Mouse (Mus musculus) ES-Bruce4 (cell line): ENCODE data around the gene Dnajb14. TPM values are rescaled to one million over a fixed set of nuclear protein-coding genes. Genes with fewer than 3 reads are reported as not detected.

Experiments used
- H3K27ac ChIP-seq: 2 replicates; pipeline ENCODE4 v1.5.1; 2012; ENCODE audit warnings: low read length, inconsistent platforms; ENCODE audit not compliant: insufficient read depth
- H3K27me3 ChIP-seq: 2 replicates; pipeline ENCODE4 v1.6.1; 2012; ENCODE audit warnings: mild to moderate bottlenecking, low read length, inconsistent platforms; ENCODE audit not compliant: control insufficient read depth, poor library complexity, insufficient read depth, severe bottlenecking
- H3K36me3 ChIP-seq: 2 replicates; pipeline ENCODE4 v1.6.1; 2012; ENCODE audit warnings: inconsistent platforms, mild to moderate bottlenecking, low read length, moderate library complexity; ENCODE audit not compliant: control insufficient read depth, poor library complexity, insufficient read depth, severe bottlenecking
- H3K4me1 ChIP-seq: one replicate; pipeline ENCODE4 v1.8.1; 2011; ENCODE audit warnings: low read length; ENCODE audit not compliant: control insufficient read depth, insufficient read depth
- H3K4me3 ChIP-seq: 2 replicates; pipeline ENCODE4 v1.5.1; 2011; ENCODE audit warnings: low read depth, mild to moderate bottlenecking, low read length
- H3K9ac ChIP-seq: 2 replicates; pipeline ENCODE4 v1.6.1; 2012; ENCODE audit warnings: low read depth, mild to moderate bottlenecking, inconsistent platforms; ENCODE audit not compliant: poor library complexity, severe bottlenecking
- H3K9me3 ChIP-seq: replicated peaks from 2 replicates; pipeline ENCODE4 v1.6.1; 2012; ENCODE audit warnings: mild to moderate bottlenecking, low read length, inconsistent platforms; ENCODE audit not compliant: control insufficient read depth, poor library complexity, insufficient read depth, severe bottlenecking
- CTCF ChIP-seq: IDR thresholded peaks from one replicate; pipeline ENCODE4 v1.8.1; 2011; ENCODE audit warnings: low read depth, low read length
- EP300 ChIP-seq: IDR thresholded peaks from 2 replicates; pipeline ENCODE4 v1.6.1; 2011; ENCODE audit warnings: low read depth, low read length; ENCODE audit not compliant: insufficient read depth
- POLR2A ChIP-seq: IDR thresholded peaks from one replicate; pipeline ENCODE4 v1.8.1; 2011; ENCODE audit warnings: low read length; ENCODE audit not compliant: insufficient read depth
- polyA plus RNA-seq: library from polyadenylated mRNA; stranded (reverse); fragments of >200 nt; gene quantifications from 2 replicates; pipeline ENCODE4 v1.2.4, GENCODE M21; 2011; ENCODE audit warnings: low read depth; ENCODE audit not compliant: missing spikeins, insufficient read depth, insufficient read length

The Dnajb14 gene
- polyA plus RNA-seq, 1 experiment: 9.3 TPM

- Histone ChIP-seq H3K27ac (peak overlapping the region; percentile 50), H3K9ac (peak overlapping the region; percentile 71; the same call in 1 of the 2 replicates), H3K9me3 (no peaks in the 10 kb centered on the region), H3K4me1 (peaks cover 13% of the 10 kb centered on the region), H3K27me3 (no peaks in the 10 kb centered on the region), H3K4me3 (peak overlapping the region; percentile 51), H3K36me3 (no peaks in the 10 kb centered on the region; the same call in 1 of the 2 replicates)
- TF ChIP-seq POLR2A (no peak), EP300 (0 out of 2 replicates have a peak, but pooled peaks have one; percentile 38)
Measured at GRCm38 (mm10) chr3:137954256-137954916, 86.9 kb downstream of the Dnajb14 start.

- Histone ChIP-seq H3K4me1 (peaks cover 9% of the 10 kb centered on the region), H3K9me3 (no peaks in the 10 kb centered on the region), H3K36me3 (no peaks in the 10 kb centered on the region), H3K4me3 (peak overlapping the region; percentile 45), H3K9ac (peak overlapping the region; percentile 71), H3K27me3 (no peaks in the 10 kb centered on the region), H3K27ac (peak overlapping the region; percentile 77)
- no peak for TF ChIP-seq CTCF
- no peak for TF ChIP-seq POLR2A
- TF ChIP-seq EP300: no peak
Measured at GRCm38 (mm10) chr3:137955560-137956081, 88.1 kb downstream of the Dnajb14 start.

GRCm38 (mm10) chr3:137957864-137958263, 90.4 kb downstream of the Dnajb14 start:
- Histone ChIP-seq H3K4me3 (no peak overlapping the region), H3K9me3 (no peaks in the 10 kb centered on the region), H3K27ac (no peak overlapping the region), H3K9ac (no peak overlapping the region), H3K36me3 (no peaks in the 10 kb centered on the region), H3K27me3 (no peaks in the 10 kb centered on the region), H3K4me1 (peaks cover 5% of the 10 kb centered on the region)
- TF ChIP-seq CTCF: no peak
- no peak for TF ChIP-seq EP300
- TF ChIP-seq POLR2A: no peak

DNA sequence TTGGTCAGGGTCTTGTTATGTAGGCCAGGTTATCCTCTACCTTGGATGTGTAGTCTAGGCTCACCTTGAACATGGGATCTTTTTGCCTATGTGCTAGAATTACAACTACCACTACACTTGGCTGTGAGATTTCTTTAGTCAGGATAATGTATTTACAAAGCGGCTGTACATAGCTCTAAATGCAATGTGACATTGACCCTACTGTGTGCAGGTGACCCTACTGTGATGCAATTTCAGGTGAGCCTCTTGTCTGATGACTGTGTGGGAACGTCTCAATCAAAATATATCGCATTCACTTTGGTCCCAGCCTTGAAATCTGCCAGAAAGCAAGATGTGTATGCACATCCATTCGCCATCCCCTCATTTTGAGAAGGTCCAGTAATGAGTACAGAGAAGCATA, 90.9 kb downstream of the Dnajb14 start:
- no peak overlapping the region for H3K27ac ChIP-seq
- no peak overlapping the region for H3K9ac ChIP-seq
- no peaks in the 10 kb centered on the region for H3K27me3 ChIP-seq
- no peak overlapping the region for H3K4me3 ChIP-seq
- TF ChIP-seq CTCF (no peak), EP300 (no peak), POLR2A (no peak)
- H3K9me3 ChIP-seq: no peaks in the 10 kb centered on the region
- no peaks in the 10 kb centered on the region for H3K36me3 ChIP-seq
- H3K4me1 ChIP-seq: peaks cover 3% of the 10 kb centered on the region

GRCm38 (mm10) chr3:137959456-137959855, 92.0 kb downstream of the Dnajb14 start:
- no peak overlapping the region for H3K4me3 ChIP-seq
- no peak overlapping the region for H3K27ac ChIP-seq
- no peak overlapping the region for H3K9ac ChIP-seq
- H3K36me3 ChIP-seq: no peaks in the 10 kb centered on the region
- H3K4me1 ChIP-seq: peaks cover 3% of the 10 kb centered on the region
- H3K27me3 ChIP-seq: no peaks in the 10 kb centered on the region
- TF ChIP-seq POLR2A (no peak), EP300 (no peak), CTCF (no peak)
- H3K9me3 ChIP-seq: no peaks in the 10 kb centered on the region

DNA sequence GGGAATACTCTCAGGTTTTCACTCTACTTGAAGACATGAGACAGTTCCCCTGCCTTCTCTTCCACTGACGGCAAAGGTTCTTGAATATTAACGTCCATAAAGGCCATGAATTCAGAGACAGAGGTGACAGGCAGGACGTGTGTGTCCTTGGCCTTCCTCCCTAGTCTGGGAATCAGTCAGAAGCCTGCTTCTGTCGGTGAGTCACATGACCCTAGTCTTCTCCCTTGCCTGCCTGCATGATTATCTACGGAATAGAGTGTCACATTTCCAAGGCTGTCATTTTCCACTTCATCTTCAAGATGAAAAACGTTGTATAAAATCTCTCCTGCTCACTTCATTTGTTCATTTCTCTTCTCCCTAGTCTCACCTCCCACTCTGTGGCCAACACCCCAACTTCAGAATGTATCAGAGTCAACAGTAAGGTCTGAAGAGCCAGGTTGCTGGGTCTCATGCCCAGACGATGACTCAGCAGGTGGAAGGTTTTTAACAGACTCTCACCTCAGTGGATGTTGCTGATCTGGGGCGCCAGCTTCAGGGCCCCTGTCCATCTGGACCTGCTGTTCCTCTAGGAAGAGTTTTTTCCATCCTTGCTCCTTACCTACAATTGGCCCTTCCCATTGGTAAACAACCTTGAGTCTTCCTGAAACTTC, 94.4 kb downstream of the Dnajb14 start:
- no peaks in the 10 kb centered on the region for H3K27me3 ChIP-seq

More for the DNA sequence above, 94.4 kb downstream of the Dnajb14 start:
- H3K9ac ChIP-seq: no peak overlapping the region
- H3K9me3 ChIP-seq: no peaks in the 10 kb centered on the region
- H3K36me3 ChIP-seq: no peaks in the 10 kb centered on the region
- no peak overlapping the region for H3K4me3 ChIP-seq
- TF ChIP-seq POLR2A (no peak), EP300 (0 out of 2 replicates have a peak, but pooled peaks have one; percentile 26), CTCF (no peak)
- peaks cover 3% of the 10 kb centered on the region for H3K4me1 ChIP-seq
- H3K27ac ChIP-seq: peak overlapping the region; percentile 41; the same call in 1 of the 2 replicates
